Mouse (Mus musculus) lung, embryonic 14.5 days (tissue): ENCODE measurements around the gene Btbd19. TPM values are rescaled to one million over a fixed set of nuclear protein-coding genes. Genes with fewer than 3 reads are reported as not detected.

Experiments used
- ATAC-seq: fragments of 200-750 bp; cut with Nextera tagmentation; 2 replicates; pipeline ENCODE4 v1.8.0; 2017; ENCODE audit warnings: mild to moderate bottlenecking, moderate TSS enrichment, moderate library complexity; ENCODE audit not compliant: insufficient read depth
- DNase-seq: peaks from one replicate; pipeline ENCODE4 v3.0.0-alpha.2; 2015
- H3K27ac ChIP-seq: fragments of 300-500 bp; sonication (generic); 2 replicates; pipeline ENCODE4 v1.5.1; 2014; ENCODE audit warnings: low read depth, mild to moderate bottlenecking, moderate library complexity
- H3K27me3 ChIP-seq: fragments of 300-500 bp; sonication (generic); 2 replicates; pipeline ENCODE4 v1.6.1; 2014; ENCODE audit warnings: low read length, control low read depth; ENCODE audit not compliant: insufficient read depth
- H3K36me3 ChIP-seq: fragments of 300-500 bp; sonication (generic); 2 replicates; pipeline ENCODE4 v1.6.1; 2014; ENCODE audit warnings: control low read depth; ENCODE audit not compliant: insufficient read depth
- H3K4me1 ChIP-seq: fragments of 300-500 bp; sonication (generic); 2 replicates; pipeline ENCODE4 v1.6.1; 2014; ENCODE audit warnings: antibody characterized with exemption, control low read depth; ENCODE audit not compliant: insufficient read depth
- H3K4me2 ChIP-seq: fragments of 300-500 bp; sonication (generic); 2 replicates; pipeline ENCODE4 v1.6.1; 2014; ENCODE audit warnings: mild to moderate bottlenecking
- H3K4me3 ChIP-seq: fragments of 300-500 bp; sonication (generic); 2 replicates; pipeline ENCODE4 v1.5.1; 2014; ENCODE audit warnings: low read depth, low read length
- H3K9ac ChIP-seq: fragments of 300-500 bp; sonication (generic); 2 replicates; pipeline ENCODE4 v1.6.1; 2014
- H3K9me3 ChIP-seq: fragments of 300-500 bp; sonication (generic); 2 replicates; pipeline ENCODE4 v1.6.1; 2016; ENCODE audit warnings: low read depth, low read length, control low read depth
- CTCF ChIP-seq: IDR thresholded peaks from 2 replicates; pipeline ENCODE4 v1.5.1; 2016; ENCODE audit warnings: antibody characterized with exemption, low read depth
- WGBS: fragments of 180-500 bp; shearing (Covaris S2); extraction: QIAGEN DNeasy Blood & Tissue Kit; methylation state at CpG from one replicate; pipeline ENCODE4 v1.1.7; 2014; 5-methylcytosine and 5-hydroxymethylcytosine counted together
- polyA plus RNA-seq: library from polyadenylated mRNA; unstranded; fragments of >200 nt; fragmentation: Nextera tagmentation; extraction: Ambion mirVana; gene quantifications from 2 replicates; pipeline ENCODE4 v1.2.1, GENCODE M21; 2014

The Btbd19 gene
- polyA plus RNA-seq, 1 experiment from 2014 or later: 6.7 TPM

DNA sequence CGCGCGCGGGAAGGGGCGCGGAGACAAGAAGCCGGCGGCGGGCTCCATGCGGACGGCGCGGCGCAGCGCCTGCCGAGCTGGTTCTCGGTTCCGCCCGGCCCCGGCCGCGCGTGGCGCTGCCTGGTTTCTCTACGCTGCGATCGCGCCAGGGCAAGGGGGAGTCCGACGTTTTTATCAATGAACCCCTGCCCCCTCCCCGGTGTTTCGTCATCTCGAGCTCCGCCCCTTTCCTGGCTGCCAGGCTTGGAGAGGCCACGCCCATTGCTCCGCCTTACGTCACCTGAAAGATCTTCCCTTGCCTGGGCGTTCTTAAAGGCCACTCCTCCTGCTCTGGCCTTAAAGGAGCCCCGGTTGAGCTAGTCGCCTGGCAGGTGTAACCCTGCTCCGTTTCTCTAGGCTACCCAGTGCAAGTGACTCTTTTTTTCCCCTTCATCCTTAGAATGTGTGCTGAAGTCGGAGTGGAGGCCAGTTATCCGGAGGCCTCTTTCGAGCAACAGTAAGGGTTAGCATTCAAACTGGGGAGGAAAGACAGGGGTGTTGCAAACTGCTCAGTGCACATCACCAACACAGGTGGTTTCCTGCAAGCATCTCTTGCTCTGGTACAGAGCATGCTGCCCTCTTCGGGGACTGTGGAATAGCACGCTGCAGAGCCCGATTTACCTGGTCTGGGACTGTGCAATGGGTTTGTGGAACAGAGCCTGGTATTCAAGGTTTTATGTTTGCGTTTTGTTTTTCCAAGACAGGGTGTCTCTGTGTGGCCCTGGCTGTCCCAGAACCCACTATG, 8.5 kb upstream of the Btbd19 start, which contains the start of gene Plk3:
Plk3 (minus strand) TSS at position 147 of the 784 bp plus-strand sequence.
- peak within 1 kb of the TSS; percentile 85 for H3K4me3 ChIP-seq
- TF ChIP-seq CTCF: peak; percentile 27; the same call in 1 of the 2 replicates
- DNase-seq (peak; percentile 98), ATAC-seq (peak; percentile 90)
- WGBS: 2% methylated on average over 39 of the region's 48 CpGs
- H3K27ac ChIP-seq: no peak within 1 kb of the TSS
- peaks cover 18% of the 10 kb centered on the region for H3K27me3 ChIP-seq
- H3K4me1 ChIP-seq: peaks cover 14% of the 10 kb centered on the region; the same call in 1 of the 2 replicates
- H3K9ac ChIP-seq: peak within 1 kb of the TSS; percentile 73
- no peaks in the 10 kb centered on the region for H3K9me3 ChIP-seq
- peaks cover 4% of the 10 kb centered on the region; the same call in 1 of the 2 replicates for H3K36me3 ChIP-seq
- H3K4me2 ChIP-seq: peak within 1 kb of the TSS; percentile 100

GRCm38 (mm10) chr4:117133366-117133796, 7.9 kb upstream of the Btbd19 start:
- TF ChIP-seq CTCF: no peak
- ATAC-seq (peak; percentile 51), DNase-seq (peak; percentile 42)
- Histone ChIP-seq H3K4me2 (peak overlapping the region; percentile 100), H3K27ac (no peak overlapping the region), H3K36me3 (peaks cover 9% of the 10 kb centered on the region; the same call in 1 of the 2 replicates), H3K9ac (peak overlapping the region; percentile 73), H3K9me3 (no peaks in the 10 kb centered on the region), H3K4me3 (peak overlapping the region; percentile 85), H3K27me3 (peaks cover 18% of the 10 kb centered on the region), H3K4me1 (peaks cover 14% of the 10 kb centered on the region; the same call in 1 of the 2 replicates)
- WGBS: under 1% methylated on average over 42 of the region's 42 CpGs

DNA sequence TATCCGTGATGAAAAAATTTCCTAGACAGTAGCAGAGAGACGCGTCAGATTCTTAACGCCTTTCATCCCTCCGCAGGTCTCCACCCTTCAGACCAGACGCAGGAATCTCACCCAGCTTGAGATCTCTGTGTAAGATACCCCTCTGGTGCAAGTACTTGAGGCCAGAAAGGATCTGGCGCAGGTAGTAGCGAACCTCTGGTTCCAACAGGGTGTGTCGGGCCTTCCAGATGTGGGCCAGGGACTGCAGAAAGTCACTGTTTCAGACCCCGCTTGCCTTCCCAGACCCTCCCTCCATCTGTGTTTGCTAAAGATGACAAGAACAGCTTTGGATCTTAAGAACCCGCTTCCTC, 7.2 kb upstream of the Btbd19 start:
- Histone ChIP-seq H3K27ac (no peak overlapping the region), H3K9me3 (no peaks in the 10 kb centered on the region), H3K36me3 (peaks cover 14% of the 10 kb centered on the region; the same call in 1 of the 2 replicates), H3K27me3 (peaks cover 18% of the 10 kb centered on the region), H3K4me3 (peak overlapping the region; percentile 85), H3K9ac (peak overlapping the region; percentile 73; the same call in 1 of the 2 replicates), H3K4me2 (peak overlapping the region; percentile 100), H3K4me1 (peaks cover 14% of the 10 kb centered on the region; the same call in 1 of the 2 replicates)
- DNase-seq (no peak), ATAC-seq (no peak)
- WGBS: 19% methylated on average over 11 of the region's 11 CpGs
- TF ChIP-seq CTCF: no peak

DNA sequence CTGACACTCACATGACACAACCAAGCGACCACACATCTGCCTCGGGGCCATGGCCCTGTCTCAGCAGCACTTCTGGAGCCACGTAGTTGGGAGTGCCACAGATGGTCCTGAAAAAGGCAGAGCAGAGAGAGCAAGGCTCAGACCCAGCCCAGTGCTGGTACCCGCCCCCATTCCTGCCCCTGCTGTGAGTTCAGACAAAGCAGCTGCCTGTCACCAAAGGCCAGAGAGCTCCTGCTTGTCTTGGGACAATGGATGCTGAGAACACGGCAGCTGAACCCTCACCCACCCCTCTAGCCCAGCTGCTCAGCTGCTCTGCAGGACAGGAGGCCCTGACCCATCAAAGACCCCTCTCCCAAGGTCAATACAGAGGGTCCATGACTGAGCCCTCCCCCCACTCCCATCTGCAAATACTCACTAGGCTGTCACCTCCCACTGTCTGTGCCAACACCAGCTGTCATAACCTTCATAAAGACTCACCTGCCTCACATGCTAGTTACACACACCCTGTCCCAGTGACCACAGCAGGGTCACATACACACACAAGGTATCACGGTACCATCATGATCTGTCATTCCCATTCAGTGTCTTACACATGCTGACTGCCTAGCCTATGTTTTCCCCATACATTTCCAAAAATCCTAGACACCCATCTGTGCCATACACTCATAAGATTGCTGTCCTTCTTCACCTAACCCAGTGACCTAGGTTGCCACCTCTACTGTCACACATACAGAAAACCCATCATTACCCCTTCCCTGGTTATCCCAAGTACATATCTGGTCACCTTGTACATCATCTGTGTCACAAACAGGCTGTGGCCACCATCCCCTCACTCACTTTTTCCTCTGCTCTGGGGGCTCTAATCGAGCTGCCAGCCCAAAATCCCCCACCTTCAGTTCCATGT, 6.6 kb upstream of the Btbd19 start:
- no peak for TF ChIP-seq CTCF
- H3K27me3 ChIP-seq: peaks cover 18% of the 10 kb centered on the region
- no peak overlapping the region for H3K9ac ChIP-seq
- peak overlapping the region; percentile 100 for H3K4me2 ChIP-seq
- peaks cover 16% of the 10 kb centered on the region; the same call in 1 of the 2 replicates for H3K36me3 ChIP-seq
- peaks cover 14% of the 10 kb centered on the region; the same call in 1 of the 2 replicates for H3K4me1 ChIP-seq
- whole genome bisulfite sequencing: 31% methylated on average over 7 of the region's 7 CpGs
- ATAC-seq (0 out of 2 replicates have a peak, but pooled peaks have one; percentile 8), DNase-seq (peak; percentile 27)
- H3K4me3 ChIP-seq: peak overlapping the region; percentile 85
- H3K9me3 ChIP-seq: no peaks in the 10 kb centered on the region
- H3K27ac ChIP-seq: no peak overlapping the region

- no peak for TF ChIP-seq CTCF
- 64% methylated on average over 6 of the region's 6 CpGs for WGBS
Observed at GRCm38 (mm10) chr4:117131198-117131597, 5.7 kb upstream of the Btbd19 start.

GRCm38 (mm10) chr4:117130790-117131189, 5.3 kb upstream of the Btbd19 start:
- Histone ChIP-seq H3K4me1 (peaks cover 17% of the 10 kb centered on the region), H3K9me3 (no peaks in the 10 kb centered on the region), H3K9ac (no peak overlapping the region), H3K27ac (no peak overlapping the region), H3K4me3 (no peak overlapping the region), H3K27me3 (peaks cover 18% of the 10 kb centered on the region), H3K36me3 (peaks cover 16% of the 10 kb centered on the region; the same call in 1 of the 2 replicates), H3K4me2 (no peak overlapping the region)
- DNase-seq: no peak
- ATAC-seq: no peak
- no peak for TF ChIP-seq CTCF
- 79% methylated on average over 6 of the region's 6 CpGs for WGBS

More at GRCm38 (mm10) chr4:117131198-117131597, 5.7 kb upstream of the Btbd19 start:
- H3K27me3 ChIP-seq: peaks cover 18% of the 10 kb centered on the region
- ATAC-seq: no peak
- H3K9ac ChIP-seq: no peak overlapping the region
- H3K4me2 ChIP-seq: no peak overlapping the region
- peaks cover 16% of the 10 kb centered on the region; the same call in 1 of the 2 replicates for H3K36me3 ChIP-seq
- H3K9me3 ChIP-seq: no peaks in the 10 kb centered on the region
- DNase-seq: no peak
- no peak overlapping the region for H3K4me3 ChIP-seq
- peaks cover 14% of the 10 kb centered on the region; the same call in 1 of the 2 replicates for H3K4me1 ChIP-seq
- no peak overlapping the region for H3K27ac ChIP-seq
